Mouse (Mus musculus): Measurements from ENCODE around the gene Ttc28.

DNA sequence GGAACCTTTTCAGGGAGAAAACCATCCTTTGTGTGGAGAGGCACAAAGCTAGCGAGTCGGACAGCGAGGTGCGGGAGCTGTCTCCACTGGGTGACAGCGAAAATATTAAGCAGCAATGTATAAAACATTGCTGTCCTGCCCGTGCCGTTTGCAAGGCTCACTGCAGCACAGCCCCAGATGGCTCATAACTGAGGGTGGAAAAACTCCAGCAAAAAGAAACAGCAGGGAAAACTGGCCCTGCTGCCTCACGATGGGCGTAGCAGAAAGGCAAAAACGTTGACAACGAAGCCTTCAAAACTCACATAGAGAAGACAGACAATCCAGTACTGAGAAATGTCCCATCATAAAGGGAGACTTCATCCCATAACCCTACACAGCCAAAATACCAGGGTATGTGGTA lies 410.5 kb downstream of the Ttc28 start:
- TF ChIP-seq CTCF (IDR thresholded peaks at IDR 0.05; ENCODE audit: low read depth), result no peak
- TF ChIP-seq EP300 (optimal IDR thresholded peaks at IDR 0.05), result no peak

All from stomach, postnatal 0 days (tissue).